Mouse (Mus musculus): ENCODE data around the gene Rpusd1. TPM values are rescaled to one million over a fixed set of nuclear protein-coding genes. Genes with fewer than 3 reads are reported as not detected.

Gene Rpusd1
- total RNA-seq, 2 experiments from 2014 or later = 3.7 to 5.1 TPM

- DNase-seq = no peak
- intact Hi-C loops (cut with DNase I) = loop anchor here (2.0 kb wide), 1 partner anchor 17 kb away; the partner anchor contains the start of gene Fam173a
Measured at GRCm38 (mm10) chr17:25775318-25776062, 48.0 kb downstream of the Rpusd1 start.

GRCm38 (mm10) chr17:25777948-25778347 lies 50.5 kb downstream of the Rpusd1 start:
- DNase-seq = no peak
- intact Hi-C loops (cut with DNase I) = no loop called here

Small RNA genes within 50 kb of the gene (microRNA-seq; reads per million reads assigned to microRNA genes)
- gene Gm25083 (ENCODE audit: borderline number of aligned reads in 2 of 2) (0 reads per million in 2 experiments), gene Mir6966 (ENCODE audit: borderline number of aligned reads in 2 of 2) (0 to 6.1 reads per million in 2 experiments)

Other genes with a start within 250 kb of the Rpusd1 start
- gene Sstr5, start 230.4 kb upstream of the Rpusd1 start, total RNA-seq (2021) = not detected
- under 1 TPM; 0.33 to 0.49 TPM for gene Sox8, start 157.0 kb upstream of the Rpusd1 start, total RNA-seq (2021)
- 10 to 100 TPM; 27.4 to 33.8 TPM for gene Lmf1, start 148.6 kb upstream of the Rpusd1 start, total RNA-seq (2021)
- under 1 TPM; 0.98 to 1.00 TPM for gene Gng13, start 10.5 kb upstream of the Rpusd1 start, total RNA-seq (2021)
- 1 to 10 TPM; 1.0 to 2.1 TPM for gene Chtf18, start 251 bp upstream of the Rpusd1 start, total RNA-seq (2021)
- not detected for gene Mslnl, start 8.4 kb downstream of the Rpusd1 start, total RNA-seq (2021)
- gene Msln, start 26.7 kb downstream of the Rpusd1 start, total RNA-seq (2021) = 10 to 100 TPM; 16.1 to 22.2 TPM
- gene Narfl, start 46.1 kb downstream of the Rpusd1 start, total RNA-seq (2021) = 10 to 100 TPM; 40.9 to 44.8 TPM
- 10 to 100 TPM; 10.7 to 11.4 TPM for gene Haghl, start 58.0 kb downstream of the Rpusd1 start, total RNA-seq (2021)
- not detected for gene Ccdc78, start 58.9 kb downstream of the Rpusd1 start, total RNA-seq (2021)
- 10 to 100 TPM; 39.2 to 39.7 TPM for gene Fam173a, start 65.2 kb downstream of the Rpusd1 start, total RNA-seq (2021)
- under 1 TPM in 1 of 2 experiments, not detected in 1; 0.46 TPM for gene AC134908.4, start 68.0 kb downstream of the Rpusd1 start, total RNA-seq (2021)
- 10 to 100 TPM; 64.3 to 72.0 TPM for gene Metrn, start 69.5 kb downstream of the Rpusd1 start, total RNA-seq (2021)
- 1 to 10 TPM; 1.2 to 1.5 TPM for gene Fbxl16, start 81.4 kb downstream of the Rpusd1 start, total RNA-seq (2021)
- 10 to 100 TPM; 10.5 to 11.4 TPM for gene Wdr24, start 96.0 kb downstream of the Rpusd1 start, total RNA-seq (2021)
- 10 to 100 TPM; 30.8 to 35.3 TPM for gene Jmjd8, start 101.2 kb downstream of the Rpusd1 start, total RNA-seq (2021)
- gene Stub1, start 105.7 kb downstream of the Rpusd1 start, total RNA-seq (2021) = 100 to 1,000 TPM; 111 to 116 TPM
- gene Rhbdl1, start 109.6 kb downstream of the Rpusd1 start, total RNA-seq (2021) = 1 to 10 TPM; 1.4 to 1.9 TPM
- 1 to 10 TPM; 2.2 to 3.3 TPM for gene Gm20683, start 114.1 kb downstream of the Rpusd1 start, total RNA-seq (2021)
- gene Rhot2, start 117.2 kb downstream of the Rpusd1 start, total RNA-seq (2021) = 100 to 1,000 TPM; 110 to 115 TPM
- 1 to 10 TPM; 1.7 to 2.0 TPM for gene Wdr90, start 133.8 kb downstream of the Rpusd1 start, total RNA-seq (2021)
- 100 to 1,000 TPM; 272 to 286 TPM for gene Mcrip2, start 141.1 kb downstream of the Rpusd1 start, total RNA-seq (2021)
- gene Mettl26, start 147.4 kb downstream of the Rpusd1 start, total RNA-seq (2021) = 10 to 100 TPM; 16.1 to 18.1 TPM
- under 1 TPM; 0.41 to 0.64 TPM for gene Wfikkn1, start 153.2 kb downstream of the Rpusd1 start, total RNA-seq (2021)
- 10 to 100 TPM; 18.4 to 21.2 TPM for gene Rab40c, start 192.1 kb downstream of the Rpusd1 start, total RNA-seq (2021)
- gene Pigq, start 217.3 kb downstream of the Rpusd1 start, total RNA-seq (2021) = 10 to 100 TPM; 45.6 to 48.2 TPM
- under 1 TPM in 1 of 2 experiments, not detected in 1; 0.19 TPM for gene Nhlrc4, start 217.3 kb downstream of the Rpusd1 start, total RNA-seq (2021)
- gene A930017K11Rik, start 224.9 kb downstream of the Rpusd1 start, total RNA-seq (2021) = under 1 TPM; 0.19 to 0.33 TPM

Measured in heart, postnatal 36 days (tissue).